32 mouse cellular contexts compared by ENCODE assay signal in genomic region chr4:105972736-105973135, GRCm38 (mm10).
"Had no signal": no experiment of that assay in that cellular context is flagged by ENCODE, and none has a peak within 500 bp of the region (broad histone marks: within the 10 kb centered on the region; RNA-seq: fewer than 3 reads in every experiment).

No protein-coding gene starts in this region.

- H3K27me3 ChIP-seq: heart, embryonic 15.5 days; hindbrain, embryonic 12.5 days; hindbrain, embryonic 13.5 days; hindbrain, embryonic 15.5 days; intestine, embryonic 15.5 days; kidney, embryonic 15.5 days had no signal

- DNase-seq: heart, postnatal 10 days; heart, postnatal 14 days; heart, postnatal 36 days; heart, postnatal 4 days; kidney, adult 11 months; kidney, adult 18-20 months; kidney, adult 2 months; kidney, adult 8-10 months; kidney, adult 9 months; kidney, postnatal 10 days; kidney, postnatal 14 days; kidney, postnatal 25 days; kidney, postnatal 36 days; kidney, postnatal 4 days; layer of hippocampus, adult 9-11 months; layer of hippocampus, postnatal 36 days had no signal

- H3K9me3 ChIP-seq: heart, embryonic 15.5 days; hindbrain, embryonic 10.5 days; hindbrain, embryonic 12.5 days; hindbrain, embryonic 13.5 days; hindbrain, embryonic 15.5 days; intestine, embryonic 15.5 days; kidney, embryonic 15.5 days had no signal

- H3K27ac ChIP-seq: heart, embryonic 15.5 days; hindbrain, embryonic 10.5 days; hindbrain, embryonic 12.5 days; hindbrain, embryonic 13.5 days; hindbrain, embryonic 14.5 days; hindbrain, embryonic 15.5 days; hindbrain, postnatal 0 days; intestine, embryonic 15.5 days; kidney, embryonic 15.5 days; kidney, postnatal 0 days; layer of hippocampus, adult 2 months; left cerebral cortex, adult 2 months had no signal

- ATAC-seq: hindbrain, embryonic 16.5 days; hindbrain, postnatal 0 days; inflammation-experienced regulatory T-cells, adult 6 months; intestine, embryonic 15.5 days; intestine, embryonic 16.5 days; intestine, postnatal 0 days had no signal

- H3K4me3 ChIP-seq: heart, embryonic 15.5 days; hindbrain, embryonic 10.5 days; hindbrain, embryonic 12.5 days; hindbrain, embryonic 13.5 days; hindbrain, embryonic 15.5 days; intestine, embryonic 15.5 days; kidney, embryonic 15.5 days; layer of hippocampus, adult 2 months; left cerebral cortex, adult 2 months had no signal

- H3K36me3 ChIP-seq: heart, embryonic 15.5 days; hindbrain, embryonic 10.5 days; hindbrain, embryonic 12.5 days; hindbrain, embryonic 13.5 days; hindbrain, embryonic 15.5 days; intestine, embryonic 15.5 days; kidney, embryonic 15.5 days had no signal

- H3K4me1 ChIP-seq: heart, embryonic 15.5 days; hindbrain, embryonic 15.5 days; intestine, embryonic 15.5 days had no signal
